10 mouse cellular contexts compared by ENCODE assay signal in genomic region chr8:10827560-10827959, GRCm38 (mm10).
DNase-seq lines count a peak whose midpoint lies in the region; ATAC-seq and TF ChIP-seq lines count a peak whose summit lies in the region.
"Had no signal": no experiment of that assay in that cellular context is flagged by ENCODE, and none has a peak within 500 bp of the region (broad histone marks: within the 10 kb centered on the region; RNA-seq: fewer than 3 reads in every experiment).

No protein-coding gene starts in this region.

- H3K4me1 ChIP-seq in intestine, postnatal 0 days (replicated peaks; ENCODE audit: control insufficient read depth, insufficient read depth, low read length): no peaks in the 10 kb centered on the region
- H3K4me1 ChIP-seq in intestine, embryonic 15.5 days (replicated peaks): no peaks in the 10 kb centered on the region
- no peaks in the 10 kb centered on the region for H3K4me1 ChIP-seq in lung, embryonic 14.5 days (ENCODE audit: insufficient read depth)

- peak; percentile 70 for TF ChIP-seq CTCF in intestine, postnatal 0 days (IDR thresholded peaks at IDR 0.05; ENCODE audit: low read depth)
- no peak for TF ChIP-seq CTCF in lung, embryonic 14.5 days (IDR thresholded peaks at IDR 0.05; ENCODE audit: low read depth)

- peak; percentile 52 for DNase-seq in A20 (ENCODE audit: low read depth, low spot score)
- DNase-seq in adipocyte (ENCODE audit: low spot score): peak; percentile 38
- peak; percentile 20 for DNase-seq in lung, embryonic 14.5 days
- no peak for DNase-seq in c-Kit-positive CD71-positive TER-119-positive erythroid progenitor cells, embryonic 14.5 days (ENCODE audit: low spot score)
- DNase-seq in embryo, embryonic 11 days: no peak
- DNase-seq in left cerebral cortex, adult 18-20 months (ENCODE audit: low spot score in 2 of 2): no peak
- DNase-seq: liver, embryonic 13.5 days had no signal

- no peaks in the 10 kb centered on the region for H3K27me3 ChIP-seq in intestine, postnatal 0 days (replicated peaks; ENCODE audit: control insufficient read depth, insufficient read depth, low read length)
- H3K27me3 ChIP-seq in intestine, embryonic 15.5 days (replicated peaks): no peaks in the 10 kb centered on the region
- no peaks in the 10 kb centered on the region for H3K27me3 ChIP-seq in lung, embryonic 14.5 days (ENCODE audit: insufficient read depth, low read length)
- H3K27me3 ChIP-seq: liver, embryonic 13.5 days had no signal

- H3K36me3 ChIP-seq in intestine, postnatal 0 days (ENCODE audit: control insufficient read depth, insufficient read depth): no peaks in the 10 kb centered on the region
- no peaks in the 10 kb centered on the region for H3K36me3 ChIP-seq in intestine, embryonic 15.5 days
- no peaks in the 10 kb centered on the region for H3K36me3 ChIP-seq in lung, embryonic 14.5 days (ENCODE audit: insufficient read depth)
- H3K36me3 ChIP-seq: liver, embryonic 13.5 days had no signal

- H3K9ac ChIP-seq in intestine, postnatal 0 days (ENCODE audit: low read depth, low read length): no peak overlapping the region
- H3K9ac ChIP-seq in intestine, embryonic 15.5 days: no peak overlapping the region
- H3K9ac ChIP-seq in lung, embryonic 14.5 days: no peak overlapping the region
- H3K9ac ChIP-seq: liver, embryonic 13.5 days had no signal

- H3K9me3 ChIP-seq in intestine, postnatal 0 days (ENCODE audit: control insufficient read depth): no peaks in the 10 kb centered on the region
- H3K9me3 ChIP-seq in intestine, embryonic 15.5 days: no peaks in the 10 kb centered on the region
- no peaks in the 10 kb centered on the region for H3K9me3 ChIP-seq in lung, embryonic 14.5 days (ENCODE audit: low read depth, low read length)
- H3K9me3 ChIP-seq: liver, embryonic 13.5 days had no signal

- 86% methylated on average over 6 of the region's 6 CpGs for WGBS in intestine, postnatal 0 days
- WGBS in intestine, embryonic 15.5 days: 85% methylated on average over 6 of the region's 6 CpGs
- 74% methylated on average over 6 of the region's 6 CpGs for WGBS in lung, embryonic 14.5 days

- H3K27ac ChIP-seq in intestine, postnatal 0 days (ENCODE audit: low read depth, low read length): no peak overlapping the region
- no peak overlapping the region for H3K27ac ChIP-seq in intestine, embryonic 15.5 days
- no peak overlapping the region for H3K27ac ChIP-seq in lung, embryonic 14.5 days (ENCODE audit: low read depth)
- H3K27ac ChIP-seq: liver, embryonic 13.5 days had no signal

- H3K4me3 ChIP-seq in intestine, postnatal 0 days (ENCODE audit: low read depth, low read length): no peak overlapping the region
- no peak overlapping the region for H3K4me3 ChIP-seq in intestine, embryonic 15.5 days (replicated peaks)
- H3K4me3 ChIP-seq in lung, embryonic 14.5 days (ENCODE audit: low read depth, low read length): no peak overlapping the region
- H3K4me3 ChIP-seq: liver, embryonic 13.5 days had no signal

- no peak for ATAC-seq in intestine, postnatal 0 days
- no peak for ATAC-seq in intestine, embryonic 15.5 days
- ATAC-seq in lung, embryonic 14.5 days (ENCODE audit: insufficient read depth): no peak
- ATAC-seq: intestine, embryonic 16.5 days had no signal

- no peak overlapping the region for H3K4me2 ChIP-seq in intestine, postnatal 0 days (replicated peaks; ENCODE audit: low read depth)
- no peak overlapping the region for H3K4me2 ChIP-seq in intestine, embryonic 15.5 days (replicated peaks)
- H3K4me2 ChIP-seq in lung, embryonic 14.5 days: no peak overlapping the region
- H3K4me2 ChIP-seq: liver, embryonic 13.5 days had no signal

Comparison
In these comparisons a context has a peak if more than half of its experiments do, and no peak if none do; other contexts are left out.
1. DNase-seq: peak in A20 (single experiment), adipocyte (single experiment) and lung, embryonic 14.5 days (single experiment); none in c-Kit-positive CD71-positive TER-119-positive erythroid progenitor cells, embryonic 14.5 days (single experiment), embryo, embryonic 11 days (single experiment) and left cerebral cortex, adult 18-20 months (0 of 2).